Mouse (Mus musculus) CD4-positive, CD25-positive, alpha-beta regulatory T cell, adult 2 months (primary cell): Measurements from ENCODE around the gene Vwc2.

Experiments
- DNase-seq: peaks from one replicate; pipeline ENCODE4 v3.0.0-alpha.2; 2012; ENCODE audit warnings: low read depth, low spot score

The Vwc2 gene

GRCm38 (mm10) chr11:11113576-11114233 lies at the start of gene Vwc2:
Gene Vwc2 (plus strand): TSS chr11:11114223.
- DNase-seq, result no peak

DNA sequence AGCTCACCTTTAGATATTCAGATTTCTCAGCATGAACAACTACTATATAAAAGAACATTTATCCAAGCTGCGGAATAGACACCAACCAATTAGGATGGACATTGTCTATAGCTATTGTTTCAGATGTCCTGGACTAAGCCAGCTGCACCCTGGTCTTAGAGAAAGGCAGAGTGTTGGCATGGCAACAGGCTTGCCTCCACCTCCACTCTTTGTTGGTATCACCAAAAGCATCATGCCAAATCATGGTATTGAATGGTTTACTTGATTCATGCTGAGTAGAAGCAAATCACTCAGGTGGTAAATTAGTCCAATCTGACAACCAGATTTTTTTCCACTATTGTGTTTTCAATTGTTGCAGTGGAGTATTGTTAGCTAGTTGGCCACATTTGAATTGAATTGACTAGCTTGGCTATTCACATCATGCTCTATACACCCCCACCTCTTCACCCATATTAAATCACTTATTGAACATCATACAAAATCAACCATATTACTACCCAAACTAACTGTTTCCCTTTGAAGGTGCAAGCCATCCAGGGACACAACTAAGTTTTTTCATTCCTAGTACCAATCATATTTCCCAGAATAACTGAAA lies 25.8 kb upstream of the Vwc2 start:
- no peak for DNase-seq

- no peak for DNase-seq
Measured at GRCm38 (mm10) chr11:11097606-11098005, 16.4 kb upstream of the Vwc2 start.

DNA sequence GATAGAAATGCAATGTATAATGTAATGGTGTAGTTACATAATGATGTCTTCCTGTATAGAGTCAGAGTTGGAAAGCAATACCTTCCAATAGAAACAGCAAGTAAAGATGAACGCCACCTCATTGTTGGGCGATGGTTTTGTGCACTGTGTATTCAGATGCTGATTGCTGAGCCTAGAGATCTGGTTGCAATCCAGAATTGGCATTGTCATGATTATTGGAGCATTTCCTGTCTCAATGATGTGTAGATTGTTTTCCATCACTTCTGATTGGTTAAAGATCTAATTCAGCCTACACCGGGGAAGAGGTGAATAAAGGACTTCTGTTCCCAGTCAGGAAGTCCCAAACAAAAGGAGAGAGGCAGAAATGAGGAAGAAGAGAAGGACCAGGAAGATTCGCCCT lies 15.7 kb upstream of the Vwc2 start:
- no peak for DNase-seq

GRCm38 (mm10) chr11:11099011-11099410 lies 15.0 kb upstream of the Vwc2 start:
- DNase-seq, result no peak

DNA sequence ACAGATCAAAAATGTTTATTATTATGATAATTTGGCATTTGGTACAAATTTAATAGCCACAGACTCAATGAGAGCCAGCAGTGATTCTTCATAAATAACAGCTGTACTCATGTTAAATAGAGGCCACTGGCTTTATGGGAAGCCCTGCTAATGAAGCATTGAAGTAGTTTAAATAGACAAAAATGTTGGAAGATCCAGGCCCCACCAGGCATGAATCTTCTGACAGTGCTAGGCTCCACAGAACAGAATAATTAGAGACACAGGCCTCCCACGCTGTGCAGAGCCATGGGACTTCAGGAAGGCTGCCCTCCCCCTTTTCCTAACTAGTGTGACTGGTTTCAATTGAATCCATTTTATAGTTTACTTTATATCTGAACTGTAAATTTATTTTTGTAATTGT lies 11.8 kb upstream of the Vwc2 start:
- DNase-seq, result no peak

- no peak for DNase-seq
Measured at GRCm38 (mm10) chr11:11102620-11103019, 11.4 kb upstream of the Vwc2 start.

DNA sequence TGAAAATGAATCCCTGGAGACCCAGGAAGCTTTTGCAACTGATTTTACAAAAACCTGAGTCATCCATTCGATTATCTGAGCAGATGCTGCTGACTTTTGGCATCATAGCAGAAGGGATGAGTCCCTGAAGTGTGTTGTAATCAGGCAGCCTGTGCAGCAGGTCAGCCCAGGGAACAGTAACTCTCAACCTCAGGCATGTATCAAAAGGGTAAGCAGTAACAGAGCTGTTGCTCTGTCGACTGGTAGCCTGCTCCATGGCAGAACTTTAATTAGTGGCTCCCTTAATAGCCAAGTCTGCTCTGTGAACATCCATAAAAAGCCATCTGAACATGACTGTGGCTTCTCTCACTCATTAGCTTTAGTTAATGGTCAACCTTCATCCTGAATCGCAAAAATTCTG lies 5.1 kb upstream of the Vwc2 start:
- DNase-seq, result no peak

DNA sequence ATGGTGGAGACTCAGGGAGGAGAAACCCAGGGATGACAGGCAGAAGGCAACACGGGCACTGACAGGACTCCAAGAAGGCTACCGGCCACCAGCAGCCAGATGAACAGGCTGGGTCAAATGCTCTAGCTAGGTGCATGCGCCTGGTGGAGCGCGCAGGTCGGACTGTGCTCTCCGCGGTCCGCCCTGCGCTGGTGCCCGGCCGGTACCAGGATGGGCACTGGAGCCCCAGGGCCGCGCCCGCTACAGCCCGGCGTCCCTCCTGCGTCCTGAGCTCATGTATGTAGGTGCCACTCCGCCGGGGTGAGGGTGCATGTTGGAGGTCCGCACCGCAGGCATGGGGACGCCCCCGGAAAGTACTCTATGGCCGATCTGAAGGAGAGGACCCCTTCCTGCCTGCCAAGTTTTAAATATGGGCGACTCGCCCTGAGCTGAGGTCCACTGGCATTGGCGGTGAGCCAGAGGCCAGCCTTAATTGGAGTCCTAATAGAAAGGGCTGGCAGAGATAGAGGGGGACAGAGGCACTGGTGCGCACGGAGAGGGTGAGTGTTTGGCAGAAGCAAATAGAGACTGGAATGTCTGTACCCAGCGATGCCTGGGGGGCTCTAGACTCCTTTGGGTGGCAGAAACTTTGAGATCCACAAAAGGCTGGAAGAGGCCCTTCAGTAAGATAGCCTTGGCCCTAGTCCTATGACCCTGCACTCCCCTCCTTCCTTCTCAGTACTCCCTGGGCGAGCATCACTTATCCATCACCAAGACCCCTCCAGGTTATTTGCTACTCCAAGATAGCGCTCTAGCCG lies 409 bp downstream of the Vwc2 start:
- no peak for DNase-seq

- no peak for DNase-seq
Measured at GRCm38 (mm10) chr11:11115031-11115647, 1.1 kb downstream of the Vwc2 start.

- DNase-seq, result no peak
Measured at GRCm38 (mm10) chr11:11115648-11116590, 1.9 kb downstream of the Vwc2 start.

DNA sequence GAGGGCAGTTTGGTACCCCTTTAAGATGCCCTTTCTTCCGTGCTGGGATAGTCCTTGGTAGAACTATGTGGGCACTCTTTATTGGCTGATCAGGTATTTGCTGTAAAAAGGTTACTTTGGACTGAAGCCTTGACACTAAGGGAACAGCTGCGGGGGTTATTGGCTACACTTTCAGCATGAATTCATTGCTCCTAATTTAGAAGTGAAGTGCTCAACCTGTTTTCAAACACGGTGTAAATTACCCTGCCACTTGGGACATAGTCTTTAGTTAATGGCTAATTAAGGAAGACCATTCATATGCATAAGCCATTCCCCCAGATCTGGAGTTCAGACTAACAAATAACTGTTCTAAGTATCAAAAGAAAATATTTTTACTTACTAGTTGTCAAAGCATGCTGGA lies 2.7 kb downstream of the Vwc2 start:
- DNase-seq, result no peak

DNA sequence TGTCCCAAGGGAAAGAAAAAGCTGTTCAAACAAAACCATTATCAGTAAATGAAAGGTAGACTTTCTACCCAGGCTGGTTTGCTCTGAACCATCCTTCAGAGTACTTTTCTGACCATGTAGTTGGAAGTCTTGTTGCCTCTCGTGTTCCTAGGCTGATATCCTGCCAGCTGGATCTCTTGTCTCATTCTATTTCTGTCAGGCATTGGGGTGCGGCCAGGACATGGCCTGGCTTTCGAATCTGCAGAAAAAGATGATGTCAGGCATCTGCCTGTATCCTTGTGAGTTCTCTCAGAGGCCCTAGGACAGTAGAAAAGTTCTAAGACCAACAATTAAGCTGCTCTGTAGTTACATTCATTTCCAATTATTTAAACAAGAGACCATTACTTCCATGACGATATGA lies 8.8 kb downstream of the Vwc2 start:
- no peak for DNase-seq

DNA sequence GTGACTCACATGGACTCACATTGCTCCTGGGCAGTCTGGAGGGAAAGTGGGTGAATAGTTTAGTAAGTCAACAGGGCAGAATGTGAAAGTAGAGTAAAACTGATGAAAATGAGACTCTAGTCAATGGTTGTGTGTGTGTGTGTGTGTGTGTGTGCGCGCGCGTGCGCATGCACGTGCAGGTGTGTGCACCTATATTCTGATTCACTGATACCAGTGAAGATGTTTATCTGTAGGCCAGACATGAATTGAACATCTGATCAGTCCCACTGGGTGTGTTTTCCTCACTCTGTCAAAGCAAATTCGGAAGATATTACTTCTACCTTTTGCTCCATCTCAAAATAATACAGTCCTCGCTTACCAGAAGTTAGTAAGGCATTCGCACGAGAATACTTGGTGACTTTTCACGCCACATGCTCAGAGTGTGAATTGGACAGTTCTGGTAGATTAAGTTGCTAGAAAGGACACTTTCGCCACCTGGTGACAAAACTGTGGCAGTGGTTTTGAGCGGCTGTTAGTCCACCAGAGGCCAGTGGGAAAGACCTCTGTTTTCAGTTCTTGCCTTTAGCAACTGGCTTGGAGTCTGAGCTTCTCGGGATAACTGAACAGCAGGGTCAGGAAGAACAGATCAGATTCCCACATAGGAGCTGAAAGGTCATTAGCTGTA lies 17.5 kb downstream of the Vwc2 start:
- no peak for DNase-seq

DNA sequence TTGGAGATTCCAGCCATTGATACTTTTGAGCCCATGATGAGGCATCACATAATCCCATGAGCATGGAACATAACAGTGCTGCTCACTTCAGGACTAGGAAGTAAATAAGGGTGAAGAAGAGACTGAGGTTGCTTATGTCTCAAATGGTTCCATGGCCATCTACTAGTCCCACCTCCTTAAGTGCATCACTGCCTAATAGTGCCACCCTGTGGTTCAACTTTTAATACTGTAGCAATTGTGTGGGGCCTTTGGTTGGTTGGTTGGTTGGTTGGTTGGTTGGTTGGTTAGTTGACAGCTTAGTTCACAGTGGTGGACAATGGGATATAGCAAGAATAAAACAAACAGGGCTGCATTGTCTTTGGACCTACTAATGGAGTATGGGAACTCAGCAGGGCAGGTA lies 26.6 kb downstream of the Vwc2 start:
- no peak for DNase-seq

GRCm38 (mm10) chr11:11152681-11153080 lies 38.7 kb downstream of the Vwc2 start:
- no peak for DNase-seq

DNA sequence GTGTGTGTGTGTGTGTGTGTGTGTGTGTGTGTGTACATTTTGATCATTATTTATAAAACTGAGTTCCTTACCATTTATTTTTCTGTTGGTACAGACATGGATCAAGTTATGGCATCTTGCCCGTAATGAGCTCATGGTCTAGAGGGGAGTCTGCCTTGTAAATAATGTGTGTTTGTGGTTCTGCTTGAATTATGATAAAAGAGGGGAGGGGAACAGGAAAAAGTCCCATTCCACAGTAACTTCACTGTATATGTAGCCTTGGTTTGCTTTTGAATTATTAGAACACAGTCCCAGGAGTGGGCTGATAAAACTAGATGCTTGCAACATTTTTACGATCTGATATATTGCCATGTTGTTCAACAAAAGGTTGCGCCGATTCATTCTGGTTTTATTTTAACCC lies 57.4 kb downstream of the Vwc2 start:
- no peak for DNase-seq

DNA sequence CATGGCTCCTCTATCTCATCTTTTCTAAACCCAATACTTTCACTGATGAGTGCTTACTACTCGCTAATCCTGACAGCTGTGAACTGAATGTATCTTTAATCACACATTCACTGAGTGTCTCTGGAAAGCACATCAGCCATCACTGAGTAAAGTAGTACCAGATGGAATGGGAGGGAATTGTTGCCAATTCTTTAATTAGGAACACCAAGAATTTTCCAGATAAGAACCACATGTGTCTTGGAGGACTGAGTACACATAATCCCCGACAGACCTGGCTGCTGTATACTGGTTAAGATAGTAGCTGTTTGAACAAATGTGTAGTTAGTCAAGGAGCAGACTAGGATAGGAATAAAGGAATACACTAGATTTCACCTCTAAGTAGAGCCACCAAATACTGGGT lies 61.2 kb downstream of the Vwc2 start:
- DNase-seq, result no peak

- DNase-seq, result no peak
Measured at GRCm38 (mm10) chr11:11182705-11183104, 68.7 kb downstream of the Vwc2 start.

DNA sequence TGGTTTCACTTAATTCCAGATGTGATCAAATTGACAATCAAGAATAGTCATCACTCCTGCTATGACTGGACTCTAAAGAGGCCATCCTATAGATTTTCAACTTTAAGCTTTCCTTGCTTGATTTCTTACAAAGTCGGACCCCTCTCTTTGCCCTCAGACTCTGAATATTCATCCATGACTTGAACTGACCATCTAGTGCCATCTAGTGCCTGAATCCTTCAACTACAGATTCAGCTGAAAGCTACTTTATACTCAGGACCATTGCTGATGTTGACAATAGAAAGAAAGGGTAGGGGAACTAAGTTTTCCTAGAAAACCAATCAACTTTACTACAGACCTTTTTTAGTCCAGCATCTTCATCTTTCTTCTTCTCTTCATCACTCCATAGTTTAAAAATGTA lies 109.1 kb downstream of the Vwc2 start:
- DNase-seq, result peak; percentile 8

DNA sequence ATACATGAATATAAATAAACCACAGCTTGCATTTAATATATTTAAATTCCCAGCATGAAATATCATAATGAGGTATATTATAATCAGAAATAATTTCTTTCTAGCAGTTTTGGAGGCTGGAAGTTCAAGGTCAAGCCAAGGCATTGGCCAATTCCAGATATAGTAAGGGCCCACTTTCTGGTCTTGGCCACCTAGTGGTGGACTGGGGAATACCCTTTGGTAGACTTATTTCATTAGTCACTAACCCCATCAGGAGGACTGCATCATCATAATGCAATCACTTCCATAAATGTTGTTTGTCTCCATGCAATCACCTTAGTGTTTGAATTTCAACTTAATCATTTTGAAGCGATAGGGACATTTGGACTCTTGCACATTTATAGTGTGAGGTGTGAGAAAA lies 125.3 kb downstream of the Vwc2 start:
- DNase-seq, result peak; percentile 27
